Mouse (Mus musculus) CH12F3 (cell line): ENCODE data around the gene Gm17482.

Experiments
- in situ Hi-C: fragments of 300-500 bp; cut with MboI; formaldehyde crosslinking; loops from 2 replicates; pipeline ENCODE4 v1.14.3; 2020; ENCODE audit warnings: low sequenced_read_pairs

Gene Gm17482

DNA sequence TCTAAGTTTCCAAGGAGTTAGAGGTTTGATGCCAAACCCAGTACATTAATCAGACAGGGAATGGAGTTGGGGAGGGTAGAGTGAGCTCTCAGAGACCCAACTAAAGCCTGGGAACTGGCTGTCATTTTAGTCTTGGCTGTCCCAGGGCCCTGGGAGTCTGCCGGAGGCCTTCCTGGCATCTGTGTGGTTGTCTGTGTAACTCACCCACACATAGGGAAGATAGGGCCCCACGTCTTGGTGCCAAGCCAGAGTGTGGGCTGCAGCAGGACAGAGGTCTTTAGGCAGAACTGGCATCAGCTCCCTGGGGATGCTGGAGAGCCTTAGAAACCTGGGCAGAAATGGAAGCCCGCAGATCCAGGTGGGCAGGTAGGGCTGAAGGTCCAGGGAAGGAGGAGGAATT is 14.8 kb downstream of the Gm17482 start:
- in situ Hi-C loops = no loop called here

GRCm38 (mm10) chr6:115244222-115244621 is 17.1 kb downstream of the Gm17482 start:
- in situ Hi-C loops = no loop called here

DNA sequence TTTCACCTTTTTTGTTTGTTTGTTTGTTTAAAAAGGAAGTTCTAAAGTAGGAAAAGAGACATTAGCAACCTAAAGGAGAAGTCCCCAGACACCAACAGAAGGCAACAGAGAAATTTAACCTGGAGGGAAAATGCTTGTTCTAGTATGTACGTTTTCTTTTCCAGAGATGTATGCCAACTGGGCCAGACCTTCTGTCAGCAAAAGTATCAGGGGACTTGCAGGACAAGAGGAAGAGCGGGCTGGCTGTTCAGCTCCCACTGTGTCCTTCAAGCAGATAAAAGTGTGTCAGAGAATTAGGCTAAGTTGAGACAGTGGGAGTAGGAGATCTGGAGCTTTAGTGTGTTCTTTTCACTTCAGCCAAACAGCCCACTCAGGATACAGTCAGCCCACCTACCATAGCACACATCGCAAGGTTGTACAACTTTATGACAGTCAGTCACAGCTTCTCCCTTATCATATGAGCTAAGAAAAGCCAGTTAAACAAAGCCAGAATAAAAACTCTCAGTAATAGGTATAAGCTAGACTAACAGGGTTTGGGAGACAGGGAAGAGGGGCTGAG is 18.4 kb downstream of the Gm17482 start:
- in situ Hi-C loops = no loop called here

GRCm38 (mm10) chr6:115251531-115251985 is 24.4 kb downstream of the Gm17482 start:
- in situ Hi-C loops = loop anchor here (25.0 kb wide), 1 partner anchor 539 kb away; no protein-coding TSS in a partner anchor

GRCm38 (mm10) chr6:115252099-115252873 is 25.1 kb downstream of the Gm17482 start, which contains the start of gene Timp4:
TSS of gene Timp4 (minus strand) at chr6:115252205.
- in situ Hi-C loops = loop anchor here (25.0 kb wide), 1 partner anchor 540 kb away; no protein-coding TSS in a partner anchor

DNA sequence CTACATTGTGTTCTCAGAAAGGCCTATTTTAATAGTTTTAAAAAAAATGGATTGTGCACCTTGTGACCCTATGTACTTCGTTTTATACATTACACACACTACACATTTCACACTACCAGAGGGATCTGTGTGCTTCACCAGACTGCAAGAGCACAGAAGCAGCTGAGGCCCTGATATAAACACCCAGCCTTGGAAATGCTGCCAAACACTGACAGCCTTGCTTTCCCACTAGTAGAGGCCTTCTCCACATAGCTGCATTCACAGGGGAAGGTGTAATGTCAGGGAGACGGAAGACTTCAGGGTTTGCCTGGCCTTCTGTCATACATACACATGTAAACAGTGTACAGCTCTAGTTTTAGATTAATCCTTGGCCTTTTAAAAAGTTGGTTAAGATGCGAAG is 28.0 kb downstream of the Gm17482 start:
- in situ Hi-C loops = loop anchor here (25.0 kb wide), 1 partner anchor 543 kb away; no protein-coding TSS in a partner anchor

GRCm38 (mm10) chr6:115260507-115260906 is 33.4 kb downstream of the Gm17482 start:
- in situ Hi-C loops = loop anchor here (25.0 kb wide), 1 partner anchor 548 kb away; no protein-coding TSS in a partner anchor

- in situ Hi-C loops = loop anchor here (25.0 kb wide), 1 partner anchor 554 kb away; no protein-coding TSS in a partner anchor
Measured at GRCm38 (mm10) chr6:115266791-115267190, 39.6 kb downstream of the Gm17482 start.

DNA sequence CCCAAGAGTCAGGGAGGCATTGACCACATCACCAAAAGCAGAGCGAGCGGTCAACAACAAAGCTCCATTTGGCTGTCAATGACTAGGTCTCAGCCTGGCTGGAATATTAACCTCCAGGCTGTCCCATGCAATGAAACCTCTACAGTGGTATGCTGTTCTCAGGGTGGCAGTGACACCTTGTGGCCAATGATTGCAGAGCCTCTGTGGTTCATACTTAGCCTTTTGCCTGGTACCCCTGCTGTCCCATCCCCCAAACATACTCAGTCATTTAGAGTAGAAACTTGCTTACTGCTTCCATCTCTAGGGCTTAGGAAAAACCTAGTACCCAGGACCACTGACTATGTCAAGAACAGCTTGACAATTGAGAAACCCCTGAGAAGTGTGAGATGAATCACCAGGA is 40.8 kb downstream of the Gm17482 start:
- in situ Hi-C loops = loop anchor here (25.0 kb wide), 1 partner anchor 556 kb away; no protein-coding TSS in a partner anchor

- in situ Hi-C loops = loop anchor here (25.0 kb wide), 1 partner anchor 556 kb away; no protein-coding TSS in a partner anchor
Measured at GRCm38 (mm10) chr6:115268551-115269385, 41.6 kb downstream of the Gm17482 start.

DNA sequence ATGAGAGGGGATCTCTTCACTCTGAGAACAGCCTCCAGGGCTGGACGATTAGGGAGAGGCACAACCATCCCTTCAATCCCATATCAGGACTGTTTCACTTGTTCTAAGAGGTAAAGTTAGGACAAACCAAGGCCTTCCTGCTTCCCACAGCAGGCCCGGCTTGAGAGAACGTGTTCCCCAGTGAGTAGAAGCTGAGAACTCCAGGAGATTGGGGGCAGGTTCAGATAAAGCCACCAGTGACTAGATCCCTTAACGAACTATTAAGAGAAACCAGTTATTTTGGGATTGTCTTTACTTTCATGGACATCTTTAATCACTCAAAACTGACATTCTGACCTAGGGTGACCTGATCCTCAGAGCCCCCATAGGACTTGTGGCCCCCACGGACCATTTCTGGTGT is 42.4 kb downstream of the Gm17482 start:
- in situ Hi-C loops = loop anchor here (25.0 kb wide), 1 partner anchor 557 kb away; no protein-coding TSS in a partner anchor

GRCm38 (mm10) chr6:115270085-115270484 is 42.9 kb downstream of the Gm17482 start:
- in situ Hi-C loops = loop anchor here (25.0 kb wide), 1 partner anchor 558 kb away; no protein-coding TSS in a partner anchor

DNA sequence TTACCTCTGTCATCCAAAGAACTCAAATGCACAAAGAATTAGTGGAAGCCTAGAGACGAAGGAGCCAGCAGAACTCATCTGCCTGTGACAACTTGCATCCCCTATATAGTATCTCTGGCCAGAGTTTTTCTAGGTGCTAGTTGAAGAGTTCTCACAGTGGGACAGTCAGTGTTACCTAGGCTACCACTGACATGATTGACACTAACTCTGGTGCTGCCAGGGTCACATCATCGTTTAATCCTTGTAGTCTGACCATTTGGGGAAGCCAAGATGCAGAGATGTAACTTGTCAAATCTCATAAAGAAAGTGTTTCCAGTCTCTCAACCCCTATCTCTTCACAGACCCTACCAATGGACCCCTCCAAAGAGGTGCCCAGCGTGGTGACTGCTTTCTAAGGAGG is 44.2 kb downstream of the Gm17482 start:
- in situ Hi-C loops = loop anchor here (25.0 kb wide), 1 partner anchor 559 kb away; no protein-coding TSS in a partner anchor

DNA sequence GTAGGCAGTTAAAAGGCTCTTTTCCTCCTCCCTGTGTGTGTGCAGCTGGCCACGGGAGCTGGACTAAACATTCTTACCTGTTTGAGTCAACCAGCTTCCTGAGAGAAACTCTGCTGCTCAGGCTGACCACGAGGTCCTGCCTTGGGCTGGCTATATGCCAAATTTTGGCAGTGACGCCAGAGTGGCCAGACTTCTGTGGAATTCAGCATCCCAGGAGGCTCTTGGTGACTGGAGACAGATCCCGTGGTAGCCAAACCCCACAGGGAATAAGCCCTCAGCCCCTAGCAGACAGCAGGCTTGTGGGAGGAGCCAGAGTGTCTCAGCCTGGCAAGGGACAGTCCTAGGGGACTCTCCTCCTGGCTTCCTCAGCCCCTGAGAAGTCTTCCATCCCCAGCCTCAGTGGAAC is 44.7 kb downstream of the Gm17482 start:
- in situ Hi-C loops = loop anchor here (25.0 kb wide), 1 partner anchor 560 kb away; no protein-coding TSS in a partner anchor

DNA sequence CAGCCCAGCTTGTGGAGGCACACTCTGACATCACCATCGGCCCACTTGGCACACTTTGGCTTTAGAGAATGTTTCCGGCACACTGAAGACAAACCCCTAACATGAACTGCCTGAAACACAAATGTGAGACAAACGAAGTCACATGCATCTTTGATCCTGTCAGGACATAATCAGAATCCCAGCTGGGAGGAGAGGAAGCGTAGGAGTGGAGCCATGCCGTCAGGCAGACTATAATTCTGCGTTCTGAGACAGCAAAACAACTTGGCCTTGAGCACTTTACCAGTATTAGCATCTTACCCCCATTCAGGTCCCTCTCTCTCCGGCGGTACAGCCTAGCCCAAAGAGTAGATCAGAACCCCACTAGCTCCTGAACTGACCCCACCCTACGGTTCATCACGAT is 46.2 kb downstream of the Gm17482 start:
- in situ Hi-C loops = loop anchor here (25.0 kb wide), 1 partner anchor 561 kb away; no protein-coding TSS in a partner anchor

- in situ Hi-C loops = loop anchor here (25.0 kb wide), 1 partner anchor 562 kb away; no protein-coding TSS in a partner anchor
Measured at GRCm38 (mm10) chr6:115274705-115275104, 47.6 kb downstream of the Gm17482 start.

- in situ Hi-C loops = no loop called here
Measured at GRCm38 (mm10) chr6:115275116-115275815, 48.1 kb downstream of the Gm17482 start.

DNA sequence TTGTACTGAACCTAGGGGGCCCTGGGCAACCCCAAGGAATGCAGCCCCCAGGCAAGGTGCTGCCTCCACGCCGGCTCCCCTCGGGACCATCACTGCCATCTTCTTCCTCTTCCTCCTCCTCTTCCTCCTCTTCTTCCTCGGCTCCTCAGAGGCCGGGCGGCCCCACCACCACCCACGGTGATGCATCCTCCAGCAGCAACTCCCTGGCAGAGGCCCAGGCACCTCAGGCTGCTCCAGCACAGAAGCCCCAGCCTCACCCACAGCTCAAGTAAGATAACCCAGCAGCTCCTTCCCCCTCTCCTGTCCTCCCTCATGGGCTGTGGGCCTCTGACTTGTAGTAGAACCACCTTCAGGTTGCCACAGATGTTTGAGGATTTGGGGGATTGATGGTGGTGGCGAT is 50.9 kb downstream of the Gm17482 start:
- in situ Hi-C loops = no loop called here

DNA sequence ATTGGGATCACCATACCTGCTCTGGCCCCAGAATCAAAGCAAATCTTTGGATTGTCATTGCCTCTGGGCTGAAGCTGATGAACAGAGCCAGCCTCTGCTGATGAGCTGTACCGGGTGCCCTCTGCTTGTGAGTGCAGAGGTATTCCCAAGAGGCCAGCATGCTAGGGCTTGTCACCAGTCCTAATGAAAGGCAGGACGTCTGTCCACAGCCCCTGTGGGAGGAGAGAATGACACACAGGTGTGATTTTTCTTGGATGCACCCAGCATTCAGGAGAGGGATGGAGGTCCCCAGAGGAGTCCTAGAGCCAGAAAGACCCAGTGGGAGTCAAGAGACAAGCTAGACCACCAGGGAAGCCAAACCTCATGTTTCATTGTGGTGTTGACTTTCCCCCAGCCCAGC is 52.5 kb downstream of the Gm17482 start:
- in situ Hi-C loops = no loop called here

DNA sequence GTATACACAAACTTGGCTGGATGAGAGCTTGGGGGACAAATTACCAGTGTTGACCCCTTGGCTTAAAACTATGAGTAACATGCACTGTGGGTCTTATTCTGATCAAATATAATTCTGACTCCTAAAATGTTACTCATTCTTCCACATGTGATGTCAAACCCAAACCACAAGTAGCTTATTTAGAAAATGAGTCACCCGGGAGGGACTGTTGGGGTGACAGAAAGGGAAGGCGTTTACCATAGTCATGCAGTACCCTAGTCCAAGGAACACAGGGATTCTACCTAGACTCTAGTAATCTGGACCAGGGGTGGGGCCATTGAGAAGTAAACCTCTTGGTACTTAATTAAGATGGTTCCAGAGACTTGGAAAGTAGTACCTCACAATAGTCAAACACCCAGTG is 57.0 kb downstream of the Gm17482 start:
- in situ Hi-C loops = no loop called here
